Mouse (Mus musculus) cerebellum, adult 2 months (tissue): ENCODE measurements around the gene Sspo.

Experiments used
- CTCF ChIP-seq: fragments of 200-500 bp; IDR thresholded peaks from 2 replicates; pipeline ENCODE4 v1.5.1; 2011; ENCODE audit warnings: low read depth, mild to moderate bottlenecking, control low read depth, low read length, moderate library complexity, borderline replicate concordance; ENCODE audit not compliant: insufficient read depth
- POLR2A ChIP-seq: fragments of 200-500 bp; IDR thresholded peaks from 2 replicates; pipeline ENCODE4 v1.6.1; 2011; ENCODE audit warnings: low read length, control low read depth, borderline replicate concordance; ENCODE audit not compliant: insufficient read depth

- TF ChIP-seq POLR2A (no peak), CTCF (no peak)
These were observed 98.8 kb downstream of the Sspo start for GRCm38 (mm10) chr6:48546858-48547257.
